Mouse (Mus musculus): ENCODE results near the gene Psmb3. TPM values are rescaled to one million over a fixed set of nuclear protein-coding genes. Genes with fewer than 3 reads are reported as not detected.
"Not testable (repeated sequence)": the region's sequence is repeated elsewhere in the genome, so short reads cannot be mapped to it uniquely, and the experiment has no call there.

Gene Psmb3
- total RNA-seq, 2 experiments from 2014 or later = 150 to 167 TPM

DNA sequence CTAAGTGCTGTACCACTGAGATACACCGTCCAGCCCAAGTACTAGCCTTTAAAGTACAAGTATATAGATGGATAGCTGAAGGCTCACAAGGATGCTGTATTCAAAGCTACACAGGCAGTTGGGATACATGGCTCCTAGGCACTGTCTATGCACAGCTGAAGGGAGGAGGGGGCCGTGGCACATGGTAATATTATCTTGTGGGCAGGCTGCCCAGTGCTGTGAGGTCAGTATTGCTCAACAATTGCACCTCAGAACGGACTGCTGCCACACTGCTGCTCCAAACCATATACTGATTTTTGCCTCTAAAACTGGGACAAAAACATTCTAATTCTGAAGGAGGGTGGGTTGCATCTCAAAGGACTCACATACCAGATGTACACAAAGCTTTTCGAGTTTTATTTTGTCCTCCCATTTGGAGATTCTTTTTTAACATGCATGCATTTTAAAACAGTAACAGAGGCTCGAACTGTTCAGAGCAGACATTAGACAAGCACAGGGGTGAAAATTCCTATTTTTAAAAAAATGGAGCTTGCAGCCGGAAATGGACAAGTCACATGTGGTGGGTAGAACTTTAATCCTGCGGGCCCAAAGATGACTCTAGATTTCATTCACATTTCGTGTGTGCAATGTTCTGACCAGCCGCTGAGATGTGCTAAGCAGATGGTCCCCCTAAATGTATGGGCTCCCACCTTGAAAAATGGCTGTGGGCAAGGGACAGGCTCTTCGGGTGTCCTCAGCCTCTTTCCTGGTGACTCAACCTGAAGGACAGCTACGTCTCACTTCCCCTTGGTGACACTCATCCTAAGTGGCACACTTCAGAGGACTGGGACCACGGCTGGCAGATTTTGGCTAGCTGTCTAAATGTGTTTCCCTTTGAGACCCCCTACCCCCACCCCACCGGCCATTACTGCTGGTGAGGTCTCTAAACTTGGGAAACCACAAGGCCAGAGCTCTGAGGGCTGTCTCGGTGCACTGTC, 11.9 kb downstream of the Psmb3 start:
- peak; percentile 77 for DNase-seq (ENCODE audit: low spot score)

DNA sequence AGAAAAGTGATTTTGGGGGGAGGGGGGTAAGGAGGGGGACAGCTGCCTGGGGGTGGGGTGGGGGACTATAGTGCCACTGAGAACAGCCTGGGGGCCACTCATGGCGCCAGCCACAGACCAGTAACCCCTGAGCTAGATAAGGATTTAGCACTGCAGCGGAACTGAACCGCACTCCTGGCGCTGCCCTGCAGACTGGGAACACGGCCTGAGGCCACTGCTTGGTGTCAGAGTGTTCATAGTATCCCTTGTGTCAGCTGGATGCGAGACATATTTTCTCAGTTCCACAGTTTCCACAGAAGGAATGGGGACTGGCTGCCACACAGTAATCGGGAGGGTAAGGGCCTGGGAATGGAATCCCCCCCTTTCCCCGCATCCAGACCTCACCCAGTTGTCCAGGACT, 12.8 kb downstream of the Psmb3 start:
- DNase-seq (ENCODE audit: low spot score) = peak; percentile 59

DNA sequence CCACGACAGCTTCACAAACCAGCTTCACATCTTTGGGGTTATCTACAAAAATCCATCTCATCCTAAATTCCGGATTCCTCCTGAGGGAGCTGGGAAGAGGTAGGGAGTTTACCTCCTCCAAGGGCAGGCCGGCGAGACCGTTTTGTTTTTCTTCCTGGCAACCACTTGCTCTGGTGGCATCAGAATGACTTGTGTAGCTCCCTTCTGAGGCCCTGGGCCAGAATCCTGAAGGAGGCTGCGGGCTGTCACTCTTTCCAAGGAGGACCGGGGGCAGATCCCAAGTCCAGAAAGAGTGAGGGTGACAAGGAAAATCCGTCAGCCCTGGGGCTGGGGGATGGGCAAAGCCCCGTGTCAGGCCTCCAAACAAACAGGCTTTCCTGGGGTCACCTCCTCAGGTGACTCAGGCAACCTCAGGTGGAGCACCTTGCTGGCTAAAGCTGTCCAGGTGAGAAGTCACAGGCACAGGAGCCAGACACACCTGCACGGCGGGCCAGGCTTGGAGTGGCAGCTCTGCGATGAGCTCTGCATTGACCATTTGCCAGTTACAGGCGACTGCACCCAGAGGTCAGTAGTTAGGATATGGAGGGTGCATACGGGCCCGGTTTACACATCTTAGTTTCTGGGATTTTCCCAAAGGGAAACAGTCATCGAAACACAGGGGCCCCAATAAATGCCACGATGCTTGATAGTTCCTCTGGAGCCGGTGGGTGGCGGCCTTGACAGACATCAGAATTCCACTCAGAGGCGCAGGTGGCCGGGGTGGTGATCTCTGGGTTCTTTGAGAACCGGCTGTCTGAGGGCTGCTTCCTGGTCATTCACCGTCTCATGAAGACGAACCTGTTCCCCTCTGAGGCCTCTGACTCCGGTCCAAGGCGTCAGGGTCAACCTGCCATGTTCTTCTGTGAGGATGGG, 14.4 kb downstream of the Psmb3 start:
- no peak for DNase-seq (ENCODE audit: low spot score)

DNA sequence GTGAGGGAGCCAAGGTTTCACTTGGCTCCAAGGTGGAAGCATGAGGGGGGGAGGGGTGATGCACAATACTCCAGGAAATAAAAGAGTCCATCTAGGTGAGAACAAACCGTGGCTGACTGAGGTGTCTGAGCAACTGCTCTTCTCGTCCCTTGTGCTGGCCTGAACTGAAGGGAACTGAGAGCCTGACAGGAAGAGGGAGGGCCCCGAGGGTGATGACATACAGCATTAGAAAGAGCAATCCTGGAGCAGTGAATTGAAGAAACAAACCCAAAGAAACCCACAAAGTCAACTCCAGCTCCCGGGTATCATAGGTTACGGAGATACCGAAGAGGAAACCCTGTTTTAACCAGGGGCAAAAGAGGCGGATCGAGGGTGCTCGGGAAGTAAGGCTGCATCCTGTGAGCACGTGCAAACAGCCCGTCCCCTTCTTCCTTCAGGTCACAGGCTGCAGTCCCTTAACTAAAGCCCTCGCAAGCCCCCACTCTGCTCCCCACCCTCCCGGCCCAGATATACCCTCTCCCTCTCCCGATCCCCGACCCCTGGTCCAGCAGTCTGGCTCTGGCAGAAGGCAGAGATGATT, 15.2 kb downstream of the Psmb3 start:
- DNase-seq (ENCODE audit: low spot score) = no peak

DNA sequence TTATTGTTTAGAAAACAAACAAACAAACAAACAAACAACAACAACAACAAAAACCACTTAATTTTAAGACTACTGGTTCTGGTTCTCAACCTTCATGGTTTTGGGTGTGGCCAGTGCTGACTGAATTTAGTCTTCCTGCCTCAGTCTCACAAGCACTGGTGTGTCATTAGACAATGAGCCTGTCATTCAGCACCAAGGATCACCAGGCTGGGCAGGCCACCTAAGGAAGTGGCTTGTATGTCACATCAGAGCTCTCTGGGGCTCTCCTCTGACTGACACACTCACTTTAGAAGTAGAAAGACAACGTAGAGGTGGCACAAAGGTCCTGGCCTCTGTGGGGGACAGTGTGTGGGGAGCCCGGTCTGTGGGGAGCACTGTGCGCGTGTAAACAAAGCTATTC, 15.8 kb downstream of the Psmb3 start:
- no peak for DNase-seq (ENCODE audit: low spot score)

DNA sequence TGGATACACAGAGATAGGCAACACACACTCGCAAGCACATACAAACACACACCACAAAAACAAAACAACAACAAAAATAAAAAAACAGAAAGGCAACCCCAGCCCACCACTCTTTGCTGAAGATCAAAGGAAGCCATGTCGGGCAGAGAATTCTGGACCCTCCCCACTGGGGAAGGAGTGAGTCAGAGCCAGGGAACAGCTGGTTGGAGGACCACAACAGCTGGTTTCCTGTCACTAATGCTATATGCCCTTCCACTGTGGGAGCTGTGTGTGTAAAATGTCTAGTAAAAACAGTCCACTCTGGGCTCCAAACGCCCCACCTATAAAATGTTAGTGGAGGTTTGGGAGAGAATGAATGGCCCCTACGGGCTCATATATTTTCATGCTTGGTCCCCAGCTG, 18.1 kb downstream of the Psmb3 start:
- DNase-seq (ENCODE audit: low spot score) = no peak

DNA sequence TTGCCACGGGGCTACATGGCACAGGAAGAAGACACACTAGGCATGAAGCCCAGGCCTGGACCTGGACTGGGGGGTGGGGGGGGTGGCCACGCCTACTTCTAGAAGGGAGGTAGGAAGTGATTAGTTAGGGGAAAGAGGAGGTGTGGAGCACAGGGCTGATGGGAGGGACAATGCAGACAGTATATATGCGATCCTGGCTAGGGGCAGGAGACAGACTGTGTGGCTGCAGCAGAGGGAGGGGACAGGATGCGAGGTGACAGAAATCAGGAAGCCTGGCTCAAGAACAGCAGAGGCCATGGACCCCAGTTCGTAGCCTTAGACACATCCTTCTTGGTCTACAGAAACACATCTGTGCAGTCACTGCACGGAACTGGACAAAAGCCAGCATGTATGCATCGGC, 20.5 kb downstream of the Psmb3 start:
- no peak for DNase-seq (ENCODE audit: low spot score)

DNA sequence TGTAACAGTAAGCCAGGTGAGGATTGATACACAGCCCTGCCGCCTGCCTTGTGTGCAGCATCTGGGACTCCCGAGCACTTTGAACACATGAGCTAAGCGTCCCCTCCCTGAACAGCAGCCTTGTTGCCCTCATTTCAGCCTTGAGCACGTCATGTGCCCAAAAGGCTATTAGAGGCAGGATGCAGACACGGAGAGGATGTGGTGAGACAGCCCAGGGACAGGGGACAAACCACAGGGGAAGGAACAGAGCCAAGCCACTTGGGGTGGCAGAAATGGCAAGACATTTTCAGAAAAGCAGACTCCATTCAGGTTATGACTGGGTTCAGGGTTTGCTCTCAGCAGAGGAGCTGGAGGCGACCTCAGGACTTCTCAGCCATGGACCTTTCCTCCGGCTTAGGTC, 25.1 kb downstream of the Psmb3 start:
- no peak for DNase-seq (ENCODE audit: low spot score)

DNA sequence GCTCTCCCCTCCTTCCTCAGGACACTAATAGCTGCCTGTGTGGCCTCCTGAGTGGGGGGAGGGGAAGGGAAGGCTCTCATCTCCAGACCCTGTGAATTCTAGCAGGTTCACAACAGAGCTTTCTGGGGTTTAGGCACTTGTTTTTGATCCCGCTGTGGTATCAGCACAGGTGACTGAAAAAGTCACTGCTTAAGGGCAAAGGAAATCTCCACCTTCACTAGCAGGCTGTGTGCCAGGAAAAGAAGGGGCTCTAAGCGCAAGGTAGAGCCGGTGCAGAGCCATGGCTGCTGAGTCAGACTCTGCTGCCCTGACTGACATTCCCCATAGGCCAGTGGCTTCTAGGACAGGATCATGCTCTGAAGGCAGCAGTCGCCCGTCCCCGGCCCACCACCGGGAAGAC, 25.5 kb downstream of the Psmb3 start:
- no peak for DNase-seq (ENCODE audit: low spot score)

DNA sequence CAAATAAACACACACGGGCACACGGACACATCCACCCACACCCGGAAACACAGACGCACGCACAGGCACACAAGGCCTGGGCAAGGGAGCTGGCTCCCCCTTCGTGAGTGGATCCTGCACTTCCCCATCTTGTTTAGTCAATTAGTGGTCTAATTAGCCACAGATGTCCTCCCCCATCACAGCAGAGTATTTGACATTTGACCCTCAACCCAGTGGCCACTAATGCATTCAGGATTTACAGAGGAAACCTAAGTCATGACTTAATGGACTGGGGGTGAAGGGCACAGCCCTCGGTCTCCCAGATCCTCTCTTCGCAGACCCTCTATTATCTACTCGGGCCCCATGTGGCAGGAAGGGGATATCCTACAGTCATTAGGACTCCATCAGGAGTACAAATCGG, 30.5 kb downstream of the Psmb3 start:
- no peak for DNase-seq (ENCODE audit: low spot score)

DNA sequence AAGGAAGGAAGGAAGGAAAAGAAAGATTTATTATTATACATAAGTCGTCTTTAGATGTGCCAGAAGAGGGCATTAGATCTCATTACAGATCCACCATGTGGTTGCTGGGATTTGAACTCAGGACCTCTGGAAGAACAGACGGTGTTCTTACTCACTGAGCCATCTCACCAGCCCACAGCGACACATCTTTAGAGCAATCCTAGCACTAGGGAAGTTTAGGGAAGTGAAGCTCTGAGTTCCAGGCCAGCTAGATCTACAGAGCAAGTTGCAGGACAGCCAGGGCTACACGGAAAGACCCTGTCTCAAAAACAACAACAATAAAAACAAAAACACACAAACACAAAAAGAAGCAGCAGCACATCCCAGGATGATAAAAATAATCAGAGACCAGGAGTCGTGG, 31.6 kb downstream of the Psmb3 start:
- not testable (repeated sequence) for DNase-seq (ENCODE audit: low spot score)

DNA sequence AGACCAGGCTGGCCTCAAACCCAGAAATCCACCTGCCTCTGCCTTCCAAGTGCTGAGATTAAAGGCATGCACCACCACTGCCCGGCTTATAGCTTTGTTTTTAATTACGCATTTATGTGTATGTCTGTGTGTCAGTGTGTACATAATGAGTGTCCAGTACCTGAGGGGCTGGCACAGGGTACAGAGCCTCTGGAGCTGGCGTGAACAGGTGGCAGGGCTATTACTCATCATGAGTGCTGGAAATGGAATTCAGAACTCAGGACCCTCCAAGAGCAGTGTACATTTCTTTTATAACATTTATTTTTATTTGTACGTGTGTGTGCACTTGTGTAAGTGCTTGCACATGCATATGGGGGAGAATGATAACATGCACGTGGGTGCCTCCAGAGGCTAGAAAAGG, 33.4 kb downstream of the Psmb3 start:
- DNase-seq (ENCODE audit: low spot score) = no peak

DNA sequence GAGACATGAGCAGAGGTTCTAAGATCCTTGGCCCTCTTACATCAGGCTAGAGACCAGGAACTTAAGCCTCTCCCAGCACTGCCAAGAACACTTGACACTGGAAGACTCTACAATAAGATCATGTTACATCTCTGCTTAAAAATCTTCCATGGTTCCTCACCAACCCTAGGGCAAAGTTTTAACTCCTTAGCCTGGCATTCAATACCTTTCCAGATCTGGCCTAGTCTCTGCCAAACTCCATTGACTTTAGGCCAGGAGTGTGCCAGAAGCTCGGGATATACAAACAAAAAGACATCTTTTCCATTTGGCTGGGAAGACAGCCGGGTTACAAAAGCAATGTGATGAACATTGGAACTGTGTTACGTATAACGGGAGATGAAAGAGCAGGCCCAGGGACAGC, 34.4 kb downstream of the Psmb3 start:
- peak; percentile 52 for DNase-seq (ENCODE audit: low spot score)

DNA sequence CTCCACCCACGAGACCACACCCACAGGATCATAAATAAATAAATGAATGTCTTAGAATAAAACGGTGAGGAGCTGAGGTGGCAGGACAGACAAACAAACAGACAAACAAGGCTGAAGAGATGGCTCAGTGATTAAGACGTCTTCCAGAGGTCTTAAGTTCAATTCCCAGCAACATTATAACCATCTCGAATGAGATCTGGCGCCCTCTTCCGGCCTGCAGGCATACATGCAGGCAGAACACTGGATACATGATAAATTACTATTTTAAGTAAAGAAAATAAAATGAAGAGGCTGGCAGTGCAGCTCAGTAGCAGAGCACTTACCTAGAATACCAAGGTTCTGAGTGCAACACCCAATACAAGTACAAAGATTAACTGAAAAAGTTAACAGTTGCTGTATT, 35.5 kb downstream of the Psmb3 start:
- no peak for DNase-seq (ENCODE audit: low spot score)

DNA sequence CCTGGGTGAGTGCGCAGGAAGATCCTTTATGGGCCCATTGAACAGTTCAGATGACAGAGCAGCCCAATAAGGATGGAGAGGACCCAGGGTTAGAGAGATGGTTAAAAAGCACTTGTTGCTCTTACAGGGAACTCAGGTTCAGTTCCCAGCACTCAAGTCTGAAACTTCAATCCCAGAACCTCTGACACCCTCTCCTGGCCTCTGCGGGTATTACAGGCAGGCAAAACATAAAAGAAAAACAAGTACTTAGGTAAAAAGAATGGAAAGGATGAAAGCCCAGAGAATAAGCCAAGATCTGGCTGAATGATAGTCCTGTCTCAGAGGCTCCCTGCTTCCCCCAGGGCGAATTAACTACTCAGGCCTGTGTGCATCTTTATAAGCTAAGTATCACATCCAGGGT, 36.0 kb downstream of the Psmb3 start:
- no peak for DNase-seq (ENCODE audit: low spot score)

DNA sequence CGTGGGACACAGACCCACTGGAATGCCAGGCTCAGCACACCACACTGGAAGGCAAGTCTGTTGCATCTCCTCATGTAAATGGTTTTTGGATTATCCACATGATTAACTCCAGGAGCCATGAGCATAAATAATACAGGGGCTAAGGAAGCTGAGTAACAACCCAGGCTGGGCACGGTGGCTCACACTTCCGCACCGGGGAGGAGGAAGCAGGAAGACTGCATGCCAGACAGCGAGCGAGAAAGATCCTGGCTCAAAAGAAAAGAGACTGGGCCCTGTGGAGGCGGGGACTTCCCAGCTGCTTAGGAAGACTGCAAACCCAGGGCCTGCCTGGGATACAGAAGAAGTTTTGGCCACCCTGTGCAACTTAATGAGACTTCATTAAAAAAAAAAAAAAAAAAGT, 37.0 kb downstream of the Psmb3 start:
- DNase-seq (ENCODE audit: low spot score) = no peak

DNA sequence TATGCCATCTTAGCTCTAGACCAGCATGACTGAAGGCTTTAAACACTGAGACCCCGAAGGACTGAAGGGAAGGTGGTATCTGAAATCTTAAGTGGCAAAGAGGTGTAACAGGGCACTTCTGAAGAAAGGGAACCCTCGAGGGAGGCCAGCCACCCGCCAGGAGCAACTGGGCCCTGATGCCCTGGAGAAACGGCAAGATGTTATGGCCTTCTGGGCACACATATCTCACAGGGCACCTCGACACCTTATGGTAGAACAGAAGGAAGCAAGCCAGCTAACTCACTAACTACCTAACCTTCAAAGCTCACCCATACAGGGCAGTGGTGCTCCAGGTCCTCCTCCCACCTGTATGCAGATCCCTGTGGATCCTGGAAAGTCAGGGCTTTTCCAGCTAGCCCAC, 39.0 kb downstream of the Psmb3 start:
- DNase-seq (ENCODE audit: low spot score) = no peak

DNA sequence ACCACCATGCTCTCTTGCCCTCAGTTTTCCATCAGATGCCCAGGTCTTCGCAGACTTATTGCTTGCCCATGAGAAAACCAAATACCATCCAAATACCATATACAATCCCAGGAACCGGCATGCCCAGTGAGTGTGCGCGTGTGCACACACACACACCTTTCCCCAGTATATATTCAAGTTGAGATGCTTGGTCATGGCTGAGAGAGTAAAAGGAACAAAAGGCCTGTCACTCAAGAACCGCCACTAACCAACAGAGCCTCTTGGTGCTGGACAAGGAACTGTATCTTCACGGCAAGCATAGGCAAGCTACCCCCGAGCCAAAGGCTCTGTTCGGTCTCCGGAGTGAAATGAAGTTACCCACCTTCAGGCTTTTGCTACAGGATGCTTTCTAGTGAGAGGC, 39.4 kb downstream of the Psmb3 start:
- DNase-seq (ENCODE audit: low spot score) = no peak

DNA sequence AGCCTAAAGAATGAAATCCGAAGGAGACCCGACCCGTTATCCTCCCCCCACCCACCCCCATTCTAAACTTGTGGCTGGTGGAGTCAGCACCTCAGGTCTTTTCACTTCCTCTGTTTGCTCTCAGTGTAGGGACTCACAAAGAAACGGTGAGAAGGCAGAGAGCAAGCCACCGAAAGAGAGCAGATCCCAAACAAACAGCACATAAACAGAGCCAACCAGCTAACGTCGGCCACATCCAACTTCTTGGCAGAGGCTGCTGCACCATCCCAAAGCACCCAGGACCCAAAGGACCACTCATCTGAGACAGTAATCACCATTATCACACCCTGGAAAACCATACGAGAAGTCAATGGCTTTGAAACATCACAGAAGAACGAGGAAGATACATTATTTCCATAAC, 40.2 kb downstream of the Psmb3 start:
- no peak for DNase-seq (ENCODE audit: low spot score)

DNA sequence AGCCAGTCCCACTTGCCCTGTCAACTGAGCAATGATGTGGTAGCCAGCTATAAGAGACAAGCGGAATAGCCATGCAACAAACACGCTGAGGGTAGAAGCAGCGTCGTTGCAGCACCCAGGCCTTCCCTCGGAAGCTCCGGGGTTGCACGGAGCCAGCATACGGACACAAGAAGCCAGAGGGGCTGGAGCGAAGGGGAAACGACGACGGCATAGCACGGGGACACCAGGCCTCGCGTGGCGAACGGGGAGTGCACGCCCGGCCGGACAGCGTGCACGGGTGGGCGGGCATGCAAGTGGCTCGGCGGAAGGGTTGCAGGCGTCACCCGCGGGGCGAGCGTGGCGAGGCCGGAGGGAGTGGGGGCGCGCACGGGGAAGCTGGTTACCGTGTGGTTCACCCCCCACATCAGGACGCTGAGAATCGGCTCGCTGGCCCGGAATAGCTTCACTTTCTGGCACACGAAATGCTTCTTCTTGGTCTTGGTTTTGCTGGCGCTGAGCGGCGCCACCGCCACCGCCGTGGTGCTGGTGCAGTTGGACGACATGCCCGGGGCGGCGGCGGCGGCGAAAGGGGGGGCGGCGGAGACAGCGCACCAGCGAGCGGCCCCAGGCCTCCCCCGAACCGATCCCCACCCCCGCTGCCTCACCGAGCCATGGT, 41.0 kb downstream of the Psmb3 start, which contains the start of gene Pip4k2b:
Pip4k2b (minus strand) TSS at position 642 of the 655 bp plus-strand sequence.
- no peak for DNase-seq (ENCODE audit: low spot score)

DNA sequence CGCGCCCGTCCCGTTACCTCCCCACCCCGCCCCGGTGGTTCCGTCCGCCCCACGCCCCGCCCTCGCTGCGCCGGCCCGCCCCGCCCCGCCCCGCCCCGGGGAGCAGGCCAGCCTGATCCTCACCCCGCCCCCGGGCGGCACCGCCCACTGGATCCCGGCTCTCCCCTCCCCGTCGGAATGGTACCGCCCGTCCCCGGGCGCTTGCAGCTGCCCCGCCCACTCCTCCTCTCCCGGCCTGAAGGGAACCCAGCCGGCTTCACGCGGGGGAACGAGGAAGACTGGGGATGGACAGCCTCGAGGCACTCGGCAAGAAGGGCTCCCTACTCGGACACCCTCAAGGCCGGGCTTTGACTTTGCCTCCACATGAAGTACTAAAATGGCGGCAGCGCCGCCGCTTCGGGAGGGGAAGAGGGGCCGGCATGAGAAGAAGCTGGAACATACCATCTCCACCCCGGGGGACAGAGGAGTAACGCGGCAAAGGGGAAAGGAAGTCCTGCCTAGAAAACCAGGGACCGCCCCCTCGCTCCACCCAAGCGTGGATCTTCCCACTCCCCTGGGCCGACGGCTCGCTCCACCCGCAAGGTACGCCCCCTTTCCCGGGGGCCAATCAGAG, 41.6 kb downstream of the Psmb3 start:
- DNase-seq (ENCODE audit: low spot score) = peak; percentile 99

All from gastrocnemius, adult 18-20 months (tissue).